Mouse (Mus musculus) ES-E14 (cell line): ENCODE measurements around the gene Sec63. TPM values are rescaled to one million over a fixed set of nuclear protein-coding genes. Genes with fewer than 3 reads are reported as not detected.

Experiments used
- DNase-seq: peaks from one replicate; pipeline ENCODE4 v3.0.0-alpha.2; 2013; ENCODE audit warnings: low read depth, low spot score
- H3K27ac ChIP-seq: 2 replicates; pipeline ENCODE4 v1.5.1; 2012; ENCODE audit warnings: low read depth, mild to moderate bottlenecking, low read length, moderate library complexity, mixed read lengths; ENCODE audit not compliant: poor library complexity, insufficient read depth, severe bottlenecking
- H3K36me3 ChIP-seq: 2 replicates; pipeline ENCODE4 v1.6.1; 2012; ENCODE audit warnings: mild to moderate bottlenecking, low read length, moderate library complexity, mixed read lengths; ENCODE audit not compliant: control insufficient read depth, poor library complexity, insufficient read depth, severe bottlenecking
- H3K4me1 ChIP-seq, 2 experiments: fragments of 150-350 bp in 1 of 2; sonication (generic) in 1 of 2; 2 replicates each; pipeline ENCODE4 v1.6.1; 2012; ENCODE audit warnings: low read length in 2 of 2, mild to moderate bottlenecking in 1 of 2, mixed read lengths in 1 of 2; ENCODE audit not compliant: control insufficient read depth in 2 of 2, insufficient read depth in 2 of 2, poor library complexity in 1 of 2
- H3K4me3 ChIP-seq, 2 experiments: fragments of 150-350 bp in 1 of 2; sonication (generic) in 1 of 2; 2 replicates each; pipeline ENCODE4 v1.5.1; 2012; ENCODE audit warnings: low read length in 2 of 2, low read depth in 1 of 2, mild to moderate bottlenecking in 1 of 2, mixed read lengths in 1 of 2; ENCODE audit not compliant: insufficient read depth in 1 of 2, poor library complexity in 1 of 2, severe bottlenecking in 1 of 2
- H3K9ac ChIP-seq: 2 replicates; pipeline ENCODE4 v1.6.1; 2012; ENCODE audit warnings: low read depth, mild to moderate bottlenecking, low read length, mixed read lengths; ENCODE audit not compliant: poor library complexity, insufficient read depth, severe bottlenecking
- H3K9me3 ChIP-seq: fragments of 150-350 bp; sonication (generic); 2 replicates; pipeline ENCODE4 v1.6.1; 2012; ENCODE audit warnings: low read depth, mild to moderate bottlenecking, low read length; ENCODE audit not compliant: control insufficient read depth, insufficient read depth
- CHD2 ChIP-seq: IDR thresholded peaks from 2 replicates; pipeline ENCODE4 v1.6.1; 2014; ENCODE audit warnings: mild to moderate bottlenecking, low read depth, low read length, inconsistent platforms
- HCFC1 ChIP-seq: IDR thresholded peaks from 2 replicates; pipeline ENCODE4 v1.6.1; 2012; ENCODE audit warnings: low read length, inconsistent platforms, borderline replicate concordance; ENCODE audit not compliant: insufficient read depth
- MAFK ChIP-seq: IDR thresholded peaks from 2 replicates; pipeline ENCODE4 v1.6.1; 2014; ENCODE audit warnings: mild to moderate bottlenecking, low read depth, low read length, inconsistent platforms; ENCODE audit not compliant: insufficient read depth
- ZC3H11A ChIP-seq: IDR thresholded peaks from 2 replicates; pipeline ENCODE4 v1.6.1; 2012; ENCODE audit warnings: low read depth, mild to moderate bottlenecking, inconsistent platforms, low read length, borderline replicate concordance
- ZNF384 ChIP-seq: IDR thresholded peaks from 2 replicates; pipeline ENCODE4 v1.6.1; 2012; ENCODE audit warnings: low read depth, low read length, inconsistent platforms
- in situ Hi-C, 2 experiments: fragments of 600-800 bp; cut with MboI; formaldehyde crosslinking; loops; one replicate each; pipeline ENCODE4 v1.15.1; 2025; ENCODE audit warnings: low sequenced_read_pairs in 2 of 2, inconsistent platforms in 1 of 2; ENCODE audit not compliant: unreplicated experiment in 2 of 2
- total RNA-seq: library from RNA; depleted of rRNA; stranded (reverse); fragments of 300-350 nt; gene quantifications from 2 replicates; pipeline ENCODE4 v1.2.3, GENCODE M21; 2012

Sec63 gene
- total RNA-seq, 1 experiment = 44.2 TPM

DNA sequence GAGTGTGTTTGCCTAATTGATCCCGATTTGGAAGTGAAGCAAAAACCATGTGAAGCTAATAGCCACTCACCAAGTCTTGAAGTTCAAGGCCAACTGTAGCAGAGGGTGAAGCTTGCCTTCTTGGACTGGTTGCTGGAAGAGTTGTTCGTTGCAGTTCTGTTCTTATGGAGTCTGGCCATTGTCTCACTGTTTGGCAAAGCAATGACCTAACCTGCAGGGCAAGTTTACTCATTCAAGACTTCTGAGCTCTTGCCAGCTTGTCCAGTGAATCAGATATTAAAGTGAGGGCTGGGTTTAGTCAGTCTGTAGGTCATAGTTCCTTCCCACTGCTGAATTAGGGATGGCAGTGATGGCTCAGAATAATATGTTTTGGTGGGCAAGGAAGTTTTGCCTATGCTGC, 7.0 kb upstream of the Sec63 start:
- no peak overlapping the region for H3K4me3 ChIP-seq
- no peak for DNase-seq
- no peaks in the 10 kb centered on the region for H3K9me3 ChIP-seq
- H3K27ac ChIP-seq = no peak overlapping the region
- H3K4me1 ChIP-seq = no peaks in the 10 kb centered on the region
- in situ Hi-C loops = no loop called here
- H3K36me3 ChIP-seq = no peaks in the 10 kb centered on the region
- TF ChIP-seq ZNF384 (no peak), CHD2 (no peak), HCFC1 (no peak), ZC3H11A (no peak), MAFK (no peak)
- no peak overlapping the region for H3K9ac ChIP-seq

DNA sequence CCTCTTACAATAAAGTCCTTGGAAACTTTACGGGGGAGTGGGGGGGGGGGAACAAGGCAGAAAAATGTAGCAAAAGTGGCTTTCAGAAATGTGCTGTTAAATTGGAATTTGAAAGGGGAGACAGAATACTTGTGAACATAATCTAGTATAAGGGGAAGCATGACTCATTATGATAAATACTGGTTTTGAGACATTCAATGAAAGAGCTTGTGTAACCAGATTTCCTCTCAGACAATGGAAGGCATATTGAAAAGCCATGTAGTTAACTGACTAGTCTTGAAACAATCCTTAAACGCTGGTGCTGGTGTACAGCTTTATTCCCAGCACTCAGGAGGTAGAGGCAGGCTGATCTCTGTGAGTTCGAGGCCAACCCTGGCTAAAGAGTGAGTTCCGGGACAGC, 1.6 kb upstream of the Sec63 start:
- no peaks in the 10 kb centered on the region for H3K9me3 ChIP-seq
- DNase-seq = no peak
- no peak for TF ChIP-seq MAFK
- no peak for TF ChIP-seq ZC3H11A
- TF ChIP-seq HCFC1 = no peak
- no peak for TF ChIP-seq CHD2
- no peak for TF ChIP-seq ZNF384
- H3K27ac ChIP-seq = no peak overlapping the region
- no peaks in the 10 kb centered on the region for H3K36me3 ChIP-seq
- no peak overlapping the region for H3K4me3 ChIP-seq
- H3K4me1 ChIP-seq = peaks cover 0 to 3% of the 10 kb centered on the region in 2 experiments; a peak in 1 of 4 replicates
- in situ Hi-C loops = no loop called here
- no peak overlapping the region for H3K9ac ChIP-seq

DNA sequence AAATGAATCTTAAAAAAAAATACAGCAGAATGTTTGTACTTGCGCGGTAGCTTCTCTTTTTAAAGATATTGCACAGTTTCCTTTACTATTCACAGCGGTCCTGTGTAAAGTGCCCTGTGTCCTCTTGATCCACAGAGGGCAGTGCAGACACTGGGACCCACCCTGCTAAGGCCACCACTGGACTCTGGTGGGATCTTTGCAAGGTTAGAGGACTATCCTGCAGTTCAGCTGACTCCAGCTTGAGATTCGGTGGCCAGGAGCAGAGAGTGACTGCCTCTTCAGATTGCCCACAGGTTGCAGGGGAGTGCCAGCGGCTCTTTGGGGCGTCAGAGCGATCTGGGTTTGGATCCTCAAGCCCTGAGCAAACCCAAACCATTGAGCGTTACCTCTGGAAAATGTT, 967 bp upstream of the Sec63 start:
- peaks cover 0 to 3% of the 10 kb centered on the region in 2 experiments; a peak in 1 of 4 replicates for H3K4me1 ChIP-seq
- DNase-seq = no peak
- no peaks in the 10 kb centered on the region for H3K9me3 ChIP-seq
- H3K4me3 ChIP-seq = no peak overlapping the region
- no peak overlapping the region for H3K9ac ChIP-seq
- H3K36me3 ChIP-seq = no peaks in the 10 kb centered on the region
- TF ChIP-seq ZC3H11A (no peak), ZNF384 (no peak), CHD2 (no peak)
- in situ Hi-C loops = no loop called here
- H3K27ac ChIP-seq = no peak overlapping the region

DNA sequence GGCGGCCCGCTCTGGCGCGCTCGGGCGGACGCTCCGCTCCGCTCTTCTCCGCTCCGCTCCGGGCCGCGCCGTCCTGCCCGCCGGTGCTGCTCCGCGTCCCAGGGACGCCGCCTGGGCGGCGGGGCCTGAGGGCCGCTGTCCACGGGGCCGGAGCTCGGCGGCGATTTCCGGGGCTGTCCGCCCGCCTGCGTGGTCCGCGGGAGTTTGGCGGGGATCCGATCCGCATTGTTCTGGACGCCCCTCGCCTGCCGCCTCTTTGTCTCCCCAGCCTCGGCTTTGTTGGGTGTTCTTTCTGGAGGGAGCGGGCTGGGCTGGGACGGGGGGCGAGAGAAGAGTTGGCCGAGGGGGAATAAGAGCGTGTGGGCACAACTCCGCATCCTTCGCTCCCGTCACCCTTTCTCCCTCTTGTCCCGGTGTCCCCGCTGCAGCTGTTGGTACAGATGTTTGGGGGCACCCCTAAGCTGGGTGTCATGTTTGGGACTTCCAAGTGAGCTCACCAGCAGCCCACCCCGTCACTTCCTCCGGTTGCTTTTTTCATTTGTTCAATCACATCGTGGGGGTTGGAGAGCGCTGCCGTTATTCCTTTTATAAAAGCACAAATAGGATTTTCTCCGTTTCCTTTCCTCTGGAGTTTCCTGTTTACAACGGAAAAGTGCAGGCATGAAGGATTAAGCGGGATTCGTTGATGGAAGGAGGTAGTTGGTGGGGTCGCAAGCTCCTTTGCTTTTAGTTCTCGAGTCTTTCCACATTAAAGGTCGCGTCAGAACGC, 789 bp downstream of the Sec63 start:
- in situ Hi-C loops = no loop called here
- H3K36me3 ChIP-seq = peaks cover under 1% of the 10 kb centered on the region; the same call in 1 of the 2 replicates

More for the DNA sequence above, 789 bp downstream of the Sec63 start:
- H3K27ac ChIP-seq = peak overlapping the region; percentile 62; the same call in 1 of the 2 replicates
- H3K4me1 ChIP-seq = peaks cover 0 to 3% of the 10 kb centered on the region in 2 experiments; a peak in 1 of 4 replicates
- TF ChIP-seq ZNF384 (no peak), HCFC1 (no peak), MAFK (no peak), CHD2 (no peak), ZC3H11A (no peak)
- DNase-seq = peak; percentile 11
- H3K4me3 ChIP-seq = peak overlapping the region; percentile 87 to 91
- H3K9me3 ChIP-seq = no peaks in the 10 kb centered on the region
- H3K9ac ChIP-seq = peak overlapping the region; percentile 92
